Mouse (Mus musculus) embryonic fibroblast, embryonic 13.5 days (primary cell): ENCODE measurements around the gene Eng. TPM values are rescaled to one million over a fixed set of nuclear protein-coding genes. Genes with fewer than 3 reads are reported as not detected.
A peak's percentile ranks its signal among the peaks of the same experiment; 100 is the strongest.

ENCODE experiments used
- H3K27ac ChIP-seq: 2 replicates; pipeline ENCODE4 v1.5.1; 2012; ENCODE audit warnings: low read length, control low read depth, inconsistent platforms; ENCODE audit not compliant: insufficient read depth
- H3K4me1 ChIP-seq: 2 replicates; pipeline ENCODE4 v1.6.1; 2011; ENCODE audit warnings: low read length; ENCODE audit not compliant: control insufficient read depth, insufficient read depth
- H3K4me3 ChIP-seq: 2 replicates; pipeline ENCODE4 v1.5.1; 2011; ENCODE audit warnings: mild to moderate bottlenecking, control low read depth, low read length; ENCODE audit not compliant: insufficient read depth
- CTCF ChIP-seq: IDR thresholded peaks from 2 replicates; pipeline ENCODE4 v1.5.1; 2011; ENCODE audit warnings: mild to moderate bottlenecking, control low read depth, low read length, moderate library complexity, borderline replicate concordance; ENCODE audit not compliant: insufficient read depth
- POLR2A ChIP-seq: IDR thresholded peaks from 2 replicates; pipeline ENCODE4 v1.6.1; 2011; ENCODE audit warnings: low read depth, mild to moderate bottlenecking, control low read depth, low read length, moderate library complexity
- polyA plus RNA-seq: library from polyadenylated mRNA; stranded (reverse); fragments of >200 nt; gene quantifications from 2 replicates; pipeline ENCODE4 v1.2.4, GENCODE M21; 2011; ENCODE audit warnings: low read depth; ENCODE audit not compliant: missing spikeins, insufficient read length

Eng gene
- polyA plus RNA-seq, 1 experiment = 15.1 TPM

DNA sequence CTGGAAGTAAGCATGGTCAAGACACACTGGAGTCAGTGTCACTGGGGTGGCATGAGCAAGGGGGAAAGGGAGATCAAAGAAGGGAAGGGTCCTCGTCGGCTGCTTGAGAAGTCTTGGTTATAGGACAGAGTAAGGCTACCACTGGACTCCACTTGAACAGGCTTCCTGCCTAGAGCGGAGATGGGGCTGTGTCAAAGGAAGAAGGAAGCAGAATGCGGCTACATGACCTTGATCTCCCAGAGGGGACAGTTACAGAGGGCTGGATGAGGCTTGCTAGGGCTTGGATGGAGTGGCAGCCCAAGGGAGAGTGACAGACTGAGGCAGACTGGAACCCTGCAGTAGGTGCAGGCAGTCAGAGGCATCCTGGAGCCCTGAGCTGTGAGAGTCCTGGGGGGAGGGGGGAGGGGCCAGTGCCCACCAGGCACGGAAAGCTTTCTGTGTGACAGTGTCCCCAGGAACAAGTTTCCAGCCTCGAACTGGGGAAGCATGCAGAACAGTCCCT, 5.8 kb upstream of the Eng start:
- TF ChIP-seq CTCF (no peak), POLR2A (no peak)
- no peak overlapping the region for H3K27ac ChIP-seq

DNA sequence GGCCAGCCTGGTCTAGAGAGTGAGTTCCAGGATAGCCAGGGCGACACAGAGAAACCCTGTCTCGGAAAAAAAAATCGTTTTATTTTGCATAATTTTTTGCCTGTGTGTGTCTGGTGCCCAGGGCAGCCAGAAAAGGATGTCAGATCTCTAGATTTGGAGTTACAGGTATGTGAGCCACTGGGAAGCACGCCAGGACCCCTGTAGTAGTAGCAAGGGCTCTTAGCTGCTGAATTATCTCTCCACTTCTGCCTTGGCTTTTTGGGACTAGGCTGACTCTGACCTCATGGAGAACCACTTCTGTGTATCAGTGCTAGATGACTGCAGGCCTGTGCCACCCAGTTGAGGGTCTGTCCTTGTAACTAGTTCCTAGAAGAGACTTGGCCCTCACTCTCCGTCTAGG, 4.6 kb upstream of the Eng start:
- H3K27ac ChIP-seq = no peak overlapping the region
- H3K4me3 ChIP-seq = no peak overlapping the region
- no peak for TF ChIP-seq POLR2A
- no peak for TF ChIP-seq CTCF
- H3K4me1 ChIP-seq = no peaks in the 10 kb centered on the region

More for the DNA sequence above, 5.8 kb upstream of the Eng start:
- Histone ChIP-seq H3K4me3 (no peak overlapping the region), H3K4me1 (no peaks in the 10 kb centered on the region)

DNA sequence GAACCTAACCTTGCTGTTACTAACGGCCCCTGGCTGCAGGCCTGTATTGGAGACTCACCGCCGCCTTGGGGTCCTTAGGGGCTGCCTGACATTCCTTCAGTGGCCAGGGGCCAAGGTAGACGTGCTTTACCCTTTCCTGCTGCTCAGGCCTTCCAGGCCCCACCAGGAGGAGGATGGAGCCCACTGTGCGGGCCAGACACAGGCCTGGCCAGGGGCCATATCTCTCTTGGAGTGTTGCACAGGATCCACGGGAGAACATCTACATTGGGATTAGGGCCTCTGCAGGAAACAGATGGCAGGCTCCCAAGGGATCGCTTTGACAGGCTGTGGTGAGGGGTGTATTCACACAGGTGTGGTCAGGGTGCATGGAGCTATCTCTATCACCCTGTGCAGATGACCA, 3.6 kb upstream of the Eng start:
- no peak overlapping the region for H3K27ac ChIP-seq
- no peaks in the 10 kb centered on the region for H3K4me1 ChIP-seq
- H3K4me3 ChIP-seq = no peak overlapping the region
- TF ChIP-seq CTCF = no peak
- no peak for TF ChIP-seq POLR2A

DNA sequence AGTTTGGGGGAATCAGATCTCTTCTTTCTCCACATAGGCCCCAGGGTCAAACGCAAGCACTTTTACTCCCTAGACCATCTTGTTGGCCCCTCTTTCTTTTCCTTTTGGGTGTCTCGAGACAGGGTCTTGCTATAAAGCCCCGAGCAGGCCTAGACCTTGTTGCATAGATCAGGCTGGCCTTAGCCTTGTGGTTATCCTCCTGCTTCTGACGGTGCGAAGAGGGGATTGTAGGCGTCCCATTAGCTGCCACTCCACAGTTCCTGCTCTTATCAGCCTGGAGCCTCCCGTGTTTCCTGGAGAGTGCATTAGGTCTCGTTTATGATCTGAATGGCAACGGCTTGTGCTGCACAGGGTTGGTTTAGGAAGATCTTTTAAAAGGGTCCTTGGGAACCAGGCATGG, 2.3 kb upstream of the Eng start:
- no peak for TF ChIP-seq CTCF
- TF ChIP-seq POLR2A = no peak
- Histone ChIP-seq H3K27ac (no peak overlapping the region), H3K4me1 (no peaks in the 10 kb centered on the region), H3K4me3 (no peak overlapping the region)

DNA sequence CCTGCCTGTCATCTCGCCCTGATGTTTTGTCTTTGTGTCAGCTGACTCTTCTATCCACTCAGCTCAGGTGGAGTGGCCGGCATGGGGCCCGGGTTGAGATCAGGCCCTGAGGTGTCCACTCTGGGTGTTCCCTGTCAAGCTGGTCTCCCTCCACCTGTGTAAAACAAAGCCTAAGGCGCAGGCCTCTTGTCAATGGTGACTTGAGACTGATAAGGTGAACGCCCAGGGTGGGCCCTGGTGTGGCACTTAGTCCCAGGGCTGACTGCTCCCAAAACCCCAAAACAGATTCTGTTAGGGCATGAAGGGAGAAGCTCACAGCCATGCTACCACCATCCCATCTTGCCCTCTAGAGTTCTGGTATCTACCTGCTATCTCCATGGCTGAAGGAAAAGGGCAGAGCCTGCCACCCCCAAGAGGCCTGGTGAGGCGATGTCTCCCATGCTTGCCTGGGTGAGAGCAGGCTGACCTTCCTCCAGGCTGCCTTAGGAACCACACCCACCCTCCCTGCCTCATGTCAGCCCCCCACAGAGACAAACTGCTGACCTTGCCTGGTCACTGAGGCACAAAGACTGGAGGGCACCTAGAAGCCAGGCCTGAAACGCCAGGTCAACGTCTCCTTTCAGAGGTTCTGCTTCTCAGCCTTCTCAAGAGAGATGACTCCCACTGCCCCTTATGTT, 1.5 kb upstream of the Eng start:
- H3K4me1 ChIP-seq = no peaks in the 10 kb centered on the region
- TF ChIP-seq POLR2A (no peak), CTCF (no peak)
- H3K4me3 ChIP-seq = no peak overlapping the region
- H3K27ac ChIP-seq = no peak overlapping the region

DNA sequence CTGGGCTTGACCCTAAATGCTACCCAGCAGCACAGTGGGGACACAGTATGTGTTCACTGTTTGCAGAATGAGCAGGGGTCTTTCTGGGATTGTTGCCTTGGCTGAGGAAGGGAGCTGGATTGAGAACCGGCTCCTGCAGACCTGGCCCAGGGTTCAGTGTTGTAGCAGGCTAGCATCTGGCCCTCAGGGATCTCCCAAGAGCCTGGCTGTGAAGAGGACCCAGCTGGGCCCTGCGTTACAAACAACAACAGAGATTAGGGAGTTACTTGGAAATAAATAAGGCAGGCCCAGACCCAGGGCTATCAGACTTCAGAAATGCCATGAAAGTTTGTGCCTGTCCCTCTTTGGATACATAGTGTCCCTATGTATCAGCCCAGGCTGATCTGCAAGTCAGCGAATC, 748 bp upstream of the Eng start:
- no peak overlapping the region for H3K27ac ChIP-seq
- no peak overlapping the region for H3K4me3 ChIP-seq
- no peaks in the 10 kb centered on the region for H3K4me1 ChIP-seq
- TF ChIP-seq CTCF = no peak
- TF ChIP-seq POLR2A = no peak

DNA sequence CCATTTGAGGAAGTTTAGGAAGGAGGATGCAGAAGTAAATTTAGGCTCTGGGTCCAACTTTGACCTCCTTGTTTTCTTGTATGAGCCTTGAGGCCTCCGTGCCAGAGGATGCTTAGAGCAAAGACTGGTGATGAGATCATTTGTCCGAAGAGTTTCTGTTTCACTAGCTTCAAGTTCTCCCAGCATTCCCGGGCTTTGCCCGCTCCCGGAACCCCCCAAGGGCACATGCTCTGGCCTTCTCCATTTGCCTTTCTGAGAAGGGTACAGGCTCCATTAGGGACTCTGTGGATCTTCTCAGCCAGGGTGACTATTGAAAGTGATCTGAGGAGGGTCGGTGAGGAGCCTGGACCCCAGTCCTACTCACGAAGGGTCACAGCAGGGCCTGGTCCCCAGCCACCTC, 971 bp downstream of the Eng start:
- Histone ChIP-seq H3K27ac (no peak overlapping the region), H3K4me3 (peak overlapping the region; percentile 44), H3K4me1 (no peaks in the 10 kb centered on the region)
- TF ChIP-seq POLR2A = no peak

DNA sequence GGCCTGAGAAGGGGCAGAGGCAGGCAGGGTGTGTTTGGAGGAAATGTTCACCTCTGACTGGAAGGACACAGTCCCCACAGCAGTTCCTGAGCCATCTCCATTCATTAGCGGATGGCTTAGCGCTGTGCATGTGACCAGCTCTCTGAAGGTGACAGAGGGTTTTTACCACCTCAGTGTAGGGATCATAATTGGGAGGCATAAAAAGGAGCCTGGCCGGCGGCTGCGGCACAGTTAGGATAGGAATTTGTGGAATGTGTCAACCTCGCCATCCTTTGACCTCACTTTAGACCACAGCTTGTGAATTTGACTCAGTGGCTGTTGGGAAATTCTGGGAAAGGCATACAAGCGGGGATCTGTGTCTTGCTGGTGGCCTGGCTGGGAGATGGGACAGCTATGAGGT, 7.4 kb downstream of the Eng start:
- H3K4me3 ChIP-seq = no peak overlapping the region
- no peak overlapping the region for H3K27ac ChIP-seq
- 0 out of 2 replicates have a peak, but pooled peaks cover 4% of the 10 kb centered on the region for H3K4me1 ChIP-seq
- TF ChIP-seq CTCF (no peak), POLR2A (no peak)

DNA sequence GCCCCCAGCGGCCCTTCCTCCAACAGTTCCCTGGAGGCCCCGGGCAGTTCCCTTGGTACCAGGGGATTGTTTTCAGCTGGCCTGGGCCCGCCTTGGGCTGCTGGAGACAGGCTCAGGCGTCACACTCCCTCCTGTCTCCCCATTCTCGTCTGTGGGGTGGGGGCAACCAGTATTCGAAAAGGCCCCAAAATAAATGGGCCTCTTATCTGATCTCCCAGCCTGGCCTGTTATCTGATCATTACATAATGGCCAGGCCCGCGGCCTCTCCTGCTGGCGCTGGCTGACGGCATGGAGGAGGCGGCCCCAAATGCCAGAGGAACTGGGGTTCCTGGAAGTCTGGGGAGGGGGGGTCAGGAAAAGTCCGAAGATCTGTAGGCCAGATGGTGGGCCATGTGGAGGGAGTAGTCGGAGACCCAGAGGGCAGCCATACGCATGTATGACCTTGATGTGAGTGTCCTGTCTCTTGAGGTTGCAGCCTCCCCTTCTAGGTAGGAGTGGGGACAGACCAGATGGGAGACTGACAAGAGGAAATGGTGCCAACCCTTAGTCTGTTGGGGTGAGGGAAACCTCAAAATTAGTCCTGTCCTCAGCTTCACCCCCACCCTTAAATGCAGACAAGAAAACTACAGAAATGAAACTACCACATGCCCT, 8.5 kb downstream of the Eng start:
- no peak overlapping the region for H3K4me3 ChIP-seq

DNA sequence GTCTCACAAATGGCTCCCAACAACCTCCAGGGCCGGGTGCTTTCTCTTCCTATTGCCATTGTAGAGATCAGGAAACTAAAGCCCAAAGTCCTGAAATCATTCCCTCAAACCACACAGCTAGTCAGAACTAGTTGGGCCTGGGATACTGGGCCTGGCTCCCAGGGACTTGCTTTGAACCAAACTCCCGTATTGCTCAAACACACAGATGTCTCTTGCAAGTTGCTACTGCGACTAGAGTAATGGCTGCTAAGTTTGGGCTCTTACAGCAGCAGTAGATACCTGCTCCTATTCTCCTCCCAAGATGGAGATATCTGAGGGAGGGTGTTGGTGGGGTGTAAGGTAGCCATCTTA, 9.0 kb downstream of the Eng start:
- H3K4me3 ChIP-seq = no peak overlapping the region
- H3K27ac ChIP-seq = no peak overlapping the region
- 0 out of 2 replicates have a peak, but pooled peaks cover 4% of the 10 kb centered on the region for H3K4me1 ChIP-seq
- no peak for TF ChIP-seq POLR2A
- no peak for TF ChIP-seq CTCF

More for the DNA sequence above, 8.5 kb downstream of the Eng start:
- Histone ChIP-seq H3K27ac (no peak overlapping the region), H3K4me1 (0 out of 2 replicates have a peak, but pooled peaks cover 4% of the 10 kb centered on the region)
- TF ChIP-seq POLR2A (no peak), CTCF (no peak)
